Mouse (Mus musculus) limb, embryonic 10.5 days (tissue): ENCODE data around the gene Sv2b. TPM values are rescaled to one million over a fixed set of nuclear protein-coding genes. Genes with fewer than 3 reads are reported as not detected.
A peak's percentile ranks its signal among the peaks of the same experiment; 100 is the strongest.
"Not testable (repeated sequence)": the region's sequence is repeated elsewhere in the genome, so short reads cannot be mapped to it uniquely, and the experiment has no call there.

Experiments
- DNase-seq: peaks from one replicate; pipeline ENCODE4 v3.0.0-alpha.2; 2017; ENCODE audit warnings: low spot score
- H3K27ac ChIP-seq: fragments of 300-500 bp; sonication (generic); 2 replicates; pipeline ENCODE4 v1.5.1; 2016; ENCODE audit warnings: mild to moderate bottlenecking
- H3K27me3 ChIP-seq: fragments of 300-500 bp; sonication (generic); 2 replicates; pipeline ENCODE4 v1.6.1; 2016; ENCODE audit warnings: low read depth, mild to moderate bottlenecking; ENCODE audit not compliant: poor library complexity, severe bottlenecking
- H3K36me3 ChIP-seq: fragments of 300-500 bp; sonication (generic); 2 replicates; pipeline ENCODE4 v1.6.1; 2016; ENCODE audit warnings: mild to moderate bottlenecking, moderate library complexity
- H3K4me1 ChIP-seq: fragments of 300-500 bp; sonication (generic); 2 replicates; pipeline ENCODE4 v1.6.1; 2016
- H3K4me3 ChIP-seq: fragments of 300-500 bp; sonication (generic); 2 replicates; pipeline ENCODE4 v1.5.1; 2016; ENCODE audit warnings: mild to moderate bottlenecking, moderate library complexity
- H3K9me3 ChIP-seq: fragments of 300-500 bp; sonication (generic); replicated peaks from 2 replicates; pipeline ENCODE4 v1.6.1; 2016; ENCODE audit warnings: mild to moderate bottlenecking
- WGBS: fragments of 180-500 bp; shearing (Covaris S2); methylation state at CpG from one replicate; pipeline ENCODE4 v1.1.7; 2016; 5-methylcytosine and 5-hydroxymethylcytosine counted together
- polyA plus RNA-seq: library from polyadenylated mRNA; unstranded; fragments of >200 nt; fragmentation: Nextera tagmentation; extraction: Ambion mirVana; gene quantifications from 2 replicates; pipeline ENCODE4 v1.2.1, GENCODE M21; 2016

Gene Sv2b
- polyA plus RNA-seq, result 0.20 and 1.3 TPM in 2 replicates

- peaks cover 16% of the 10 kb centered on the region for H3K4me1 ChIP-seq
- 2% methylated on average over 46 of the region's 46 CpGs for WGBS
- DNase-seq, result peak; percentile 62
- H3K27me3 ChIP-seq, result peaks cover 58% of the 10 kb centered on the region
- no peaks in the 10 kb centered on the region for H3K36me3 ChIP-seq
- peak within 1 kb of the TSS; percentile 55 for H3K4me3 ChIP-seq
- H3K27ac ChIP-seq, result no peak within 1 kb of the TSS
- no peaks in the 10 kb centered on the region for H3K9me3 ChIP-seq
Measured at GRCm38 (mm10) chr7:75308457-75309312, at the start of gene Sv2b. TSS of gene Sv2b (minus strand) at chr7:75309262.

- DNase-seq, result no peak
- H3K9me3 ChIP-seq, result no peaks in the 10 kb centered on the region
Measured at GRCm38 (mm10) chr7:75358284-75358851, 49.3 kb upstream of the Sv2b start.

DNA sequence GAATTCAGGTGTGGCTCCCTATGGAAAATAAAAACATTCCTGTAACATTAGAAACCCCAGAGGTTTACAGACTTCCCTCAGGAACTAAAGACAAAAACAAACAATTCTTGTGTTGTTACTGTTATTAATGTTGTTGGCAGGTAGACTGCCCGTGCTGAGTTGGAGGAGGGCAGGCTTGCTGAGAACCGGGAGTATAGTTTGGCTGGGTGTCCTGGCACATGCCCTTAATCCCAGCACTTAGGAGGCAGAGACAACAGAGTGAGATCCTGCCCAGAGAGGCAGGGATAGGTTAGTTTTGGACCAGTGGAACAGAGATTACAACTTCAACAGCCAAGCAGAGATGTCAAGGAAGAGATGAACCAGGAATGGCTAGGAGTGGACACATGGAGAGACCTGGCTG is 46.5 kb upstream of the Sv2b start:
- Histone ChIP-seq H3K36me3 (no peaks in the 10 kb centered on the region), H3K9me3 (no peaks in the 10 kb centered on the region), H3K27ac (no peak overlapping the region), H3K4me3 (no peak overlapping the region), H3K4me1 (no peaks in the 10 kb centered on the region), H3K27me3 (no peaks in the 10 kb centered on the region)
- DNase-seq, result no peak
- WGBS, result 81% methylated on average over 2 of the region's 2 CpGs

More at GRCm38 (mm10) chr7:75358284-75358851, 49.3 kb upstream of the Sv2b start:
- H3K4me1 ChIP-seq, result no peaks in the 10 kb centered on the region
- no peaks in the 10 kb centered on the region for H3K27me3 ChIP-seq
- H3K27ac ChIP-seq, result no peak overlapping the region
- H3K4me3 ChIP-seq, result no peak overlapping the region
- no peaks in the 10 kb centered on the region for H3K36me3 ChIP-seq
- WGBS, result 54% methylated on average over 4 of the region's 4 CpGs

DNA sequence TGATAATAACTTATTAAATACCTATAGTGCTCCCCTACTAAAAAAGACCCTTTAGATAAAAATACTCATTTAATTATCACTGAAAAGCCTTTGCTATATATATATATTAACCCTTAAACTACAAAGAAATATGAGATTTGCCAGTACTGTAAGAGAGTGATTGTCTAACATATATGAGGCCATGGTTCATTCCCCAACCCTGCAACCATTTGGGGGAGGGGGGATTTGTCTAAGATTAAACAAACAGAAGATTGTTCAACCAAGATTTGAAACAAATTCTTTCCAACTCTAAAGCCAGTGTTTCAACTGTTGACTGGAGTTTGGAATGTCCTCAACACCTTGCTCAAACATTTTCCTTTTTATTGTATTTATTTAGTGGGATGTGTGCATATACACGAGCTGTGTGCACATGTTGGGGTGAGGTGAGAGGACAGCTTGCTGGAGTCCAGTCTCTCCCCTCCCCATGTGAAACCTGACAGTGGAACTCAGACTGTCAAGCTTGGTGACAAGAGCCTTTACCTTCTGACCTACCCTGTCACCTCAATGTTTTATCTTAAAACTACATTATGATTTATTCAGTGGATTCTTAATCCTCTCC is 43.8 kb upstream of the Sv2b start:
- no peaks in the 10 kb centered on the region for H3K27me3 ChIP-seq
- 83% methylated on average over 1 of the region's 1 CpGs for WGBS
- no peaks in the 10 kb centered on the region for H3K36me3 ChIP-seq
- no peak overlapping the region for H3K4me3 ChIP-seq
- no peak for DNase-seq
- no peaks in the 10 kb centered on the region for H3K4me1 ChIP-seq
- no peaks in the 10 kb centered on the region for H3K9me3 ChIP-seq
- H3K27ac ChIP-seq, result no peak overlapping the region

- no peak overlapping the region for H3K4me3 ChIP-seq
- H3K27ac ChIP-seq, result no peak overlapping the region
- H3K27me3 ChIP-seq, result no peaks in the 10 kb centered on the region
- no peak for DNase-seq
- 76% methylated on average over 2 of the region's 2 CpGs for WGBS
- no peaks in the 10 kb centered on the region for H3K9me3 ChIP-seq
- no peaks in the 10 kb centered on the region for H3K36me3 ChIP-seq
- H3K4me1 ChIP-seq, result no peaks in the 10 kb centered on the region
Measured at GRCm38 (mm10) chr7:75350172-75350571, 41.1 kb upstream of the Sv2b start.

- no peaks in the 10 kb centered on the region for H3K36me3 ChIP-seq
- H3K4me1 ChIP-seq, result peaks cover 8% of the 10 kb centered on the region
- 73% methylated on average over 3 of the region's 3 CpGs for WGBS
- H3K27ac ChIP-seq, result no peak overlapping the region
- DNase-seq, result no peak
- no peaks in the 10 kb centered on the region for H3K9me3 ChIP-seq
- no peak overlapping the region for H3K4me3 ChIP-seq
- H3K27me3 ChIP-seq, result no peaks in the 10 kb centered on the region
Measured at GRCm38 (mm10) chr7:75332311-75332710, 23.2 kb upstream of the Sv2b start.

- Histone ChIP-seq H3K27ac (no peak overlapping the region), H3K36me3 (no peaks in the 10 kb centered on the region), H3K4me3 (no peak overlapping the region), H3K4me1 (peaks cover 8% of the 10 kb centered on the region), H3K27me3 (no peaks in the 10 kb centered on the region), H3K9me3 (no peaks in the 10 kb centered on the region)
- DNase-seq, result no peak
- 79% methylated on average over 3 of the region's 3 CpGs for WGBS
Measured at GRCm38 (mm10) chr7:75329740-75330142, 20.7 kb upstream of the Sv2b start.

GRCm38 (mm10) chr7:75328721-75329362 is 19.8 kb upstream of the Sv2b start:
- H3K4me1 ChIP-seq, result peaks cover 8% of the 10 kb centered on the region
- H3K27ac ChIP-seq, result no peak overlapping the region
- H3K36me3 ChIP-seq, result no peaks in the 10 kb centered on the region
- no peaks in the 10 kb centered on the region for H3K27me3 ChIP-seq
- no peak overlapping the region for H3K4me3 ChIP-seq
- 79% methylated on average over 3 of the region's 3 CpGs for WGBS
- H3K9me3 ChIP-seq, result no peaks in the 10 kb centered on the region
- DNase-seq, result no peak

GRCm38 (mm10) chr7:75325273-75325672 is 16.2 kb upstream of the Sv2b start:
- no peaks in the 10 kb centered on the region; the same call in 1 of the 2 replicates for H3K27me3 ChIP-seq
- no peak for DNase-seq
- H3K4me1 ChIP-seq, result no peaks in the 10 kb centered on the region
- WGBS, result 93% methylated on average over 1 of the region's 1 CpGs
- no peak overlapping the region for H3K27ac ChIP-seq
- H3K9me3 ChIP-seq, result no peaks in the 10 kb centered on the region
- H3K4me3 ChIP-seq, result no peak overlapping the region
- H3K36me3 ChIP-seq, result no peaks in the 10 kb centered on the region

- not testable (repeated sequence) for H3K9me3 ChIP-seq, DNase-seq, H3K4me1 ChIP-seq, H3K27ac ChIP-seq, H3K36me3 ChIP-seq, H3K4me3 ChIP-seq, H3K27me3 ChIP-seq
- 98% methylated on average over 3 of the region's 3 CpGs for WGBS
Measured at GRCm38 (mm10) chr7:75322742-75323141, 13.7 kb upstream of the Sv2b start.

DNA sequence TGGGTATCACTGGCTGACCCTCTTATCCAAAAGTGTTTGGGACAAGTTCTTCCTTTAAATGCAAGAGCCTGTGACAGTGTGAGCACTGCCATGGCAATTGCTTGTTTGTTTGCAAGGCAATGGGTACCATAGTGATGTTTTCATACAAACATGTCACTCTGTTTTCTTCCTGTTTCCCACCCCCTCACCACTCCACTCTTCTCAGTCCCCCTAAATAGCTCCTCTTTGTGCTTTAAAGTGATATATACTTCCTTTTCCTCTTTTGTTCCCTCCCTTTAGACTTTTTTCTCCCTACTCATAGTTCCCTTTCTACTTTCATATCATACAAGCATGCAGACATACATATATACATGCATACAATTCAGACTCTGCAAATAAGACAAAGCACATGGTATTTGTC is 10.9 kb upstream of the Sv2b start:
- no peak for DNase-seq
- no peaks in the 10 kb centered on the region for H3K36me3 ChIP-seq
- no peak overlapping the region for H3K4me3 ChIP-seq
- H3K27me3 ChIP-seq, result no peaks in the 10 kb centered on the region; the same call in 1 of the 2 replicates
- no peak overlapping the region for H3K27ac ChIP-seq
- H3K9me3 ChIP-seq, result no peaks in the 10 kb centered on the region
- H3K4me1 ChIP-seq, result no peaks in the 10 kb centered on the region

DNA sequence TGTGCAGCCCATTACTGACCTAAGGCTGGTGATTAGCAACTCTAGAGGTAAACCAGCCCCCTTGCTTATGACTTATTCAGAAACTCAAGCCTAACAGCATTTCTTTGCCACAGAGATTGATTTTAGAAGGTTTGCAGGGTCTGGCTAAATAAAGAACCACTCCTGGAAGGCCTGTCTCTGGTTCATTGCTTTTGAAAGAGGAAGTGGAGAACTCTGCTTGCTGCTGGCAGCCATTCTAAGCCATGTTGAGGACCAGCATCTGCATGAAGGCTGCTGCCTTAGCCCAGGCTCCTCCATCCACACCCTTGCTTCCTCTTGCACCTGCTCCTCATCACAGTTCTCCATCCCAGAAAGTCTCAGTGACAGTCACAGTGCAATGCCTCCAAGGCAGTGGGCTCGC is 9.3 kb upstream of the Sv2b start:
- no peaks in the 10 kb centered on the region for H3K36me3 ChIP-seq
- no peak overlapping the region for H3K27ac ChIP-seq
- H3K4me1 ChIP-seq, result no peaks in the 10 kb centered on the region
- H3K4me3 ChIP-seq, result no peak overlapping the region
- WGBS, result 95% methylated on average over 1 of the region's 1 CpGs
- H3K9me3 ChIP-seq, result no peaks in the 10 kb centered on the region
- DNase-seq, result no peak
- no peaks in the 10 kb centered on the region; the same call in 1 of the 2 replicates for H3K27me3 ChIP-seq

GRCm38 (mm10) chr7:75314873-75315272 is 5.8 kb upstream of the Sv2b start:
- WGBS, result 66% methylated on average over 5 of the region's 5 CpGs
- DNase-seq, result no peak
- no peak overlapping the region for H3K4me3 ChIP-seq

More at GRCm38 (mm10) chr7:75314873-75315272, 5.8 kb upstream of the Sv2b start:
- no peaks in the 10 kb centered on the region for H3K9me3 ChIP-seq
- H3K4me1 ChIP-seq, result no peaks in the 10 kb centered on the region
- H3K36me3 ChIP-seq, result no peaks in the 10 kb centered on the region
- H3K27me3 ChIP-seq, result peaks cover 10% of the 10 kb centered on the region
- no peak overlapping the region for H3K27ac ChIP-seq
